Mouse (Mus musculus): ENCODE results near the gene Hibadh.

GRCm38 (mm10) chr6:52584383-52584782 is 55.8 kb downstream of the Hibadh start:
- TF ChIP-seq POLR2A (IDR thresholded peaks at IDR 0.05; ENCODE audit: borderline replicate concordance, extremely low read depth, low read depth, low read length) (no peak), CTCF (IDR thresholded peaks at IDR 0.05; ENCODE audit: insufficient read depth, low read length) (no peak)
